Mouse (Mus musculus): ENCODE results near the gene Ipo13.

Ipo13 gene

DNA sequence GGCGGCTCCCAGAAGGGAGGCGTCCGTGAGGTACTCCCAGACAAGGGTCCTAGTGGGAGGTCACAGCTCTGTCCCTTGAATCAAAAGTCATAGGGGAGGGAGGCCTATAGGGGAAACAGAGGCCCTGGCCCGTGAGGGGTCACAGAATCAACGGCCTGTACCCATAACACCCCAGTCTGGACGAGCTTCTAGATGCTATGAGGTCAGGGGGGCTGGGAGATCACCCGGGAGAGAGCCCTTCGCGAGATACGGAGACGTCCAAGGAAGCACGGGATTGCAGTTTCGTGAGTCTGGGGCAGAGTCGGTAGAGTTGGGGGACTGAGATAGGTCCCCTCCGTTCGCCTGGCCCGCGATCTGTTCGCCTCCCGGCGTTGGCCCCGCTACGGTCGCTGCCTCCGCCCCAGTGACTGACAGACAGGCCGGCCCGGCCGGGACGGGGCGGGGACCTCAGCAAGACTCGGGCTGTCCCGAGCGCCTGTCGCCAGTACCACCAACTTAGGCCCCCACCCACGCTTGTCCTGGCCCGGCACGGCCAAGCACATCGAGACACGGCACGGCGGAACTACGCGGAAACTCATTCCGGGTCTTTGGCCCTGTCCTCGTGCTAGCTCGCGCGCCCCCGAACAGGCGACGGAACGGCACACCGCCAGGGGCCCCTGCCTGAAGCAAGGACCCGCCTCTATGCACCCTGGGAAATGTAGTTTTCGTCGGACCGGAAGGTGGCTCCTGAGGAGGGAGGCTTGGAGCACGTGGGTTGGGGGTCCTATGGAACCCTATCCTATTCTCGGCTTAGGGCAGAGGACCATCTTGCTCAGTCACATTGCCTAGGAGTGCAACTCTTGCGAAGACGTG lies at the start of gene Ipo13:
Ipo13 (minus strand) TSS at position 409 of the 852 bp plus-strand sequence.
- peak; percentile 89 for DNase-seq (ENCODE audit: low spot score in 2 of 2)

DNA sequence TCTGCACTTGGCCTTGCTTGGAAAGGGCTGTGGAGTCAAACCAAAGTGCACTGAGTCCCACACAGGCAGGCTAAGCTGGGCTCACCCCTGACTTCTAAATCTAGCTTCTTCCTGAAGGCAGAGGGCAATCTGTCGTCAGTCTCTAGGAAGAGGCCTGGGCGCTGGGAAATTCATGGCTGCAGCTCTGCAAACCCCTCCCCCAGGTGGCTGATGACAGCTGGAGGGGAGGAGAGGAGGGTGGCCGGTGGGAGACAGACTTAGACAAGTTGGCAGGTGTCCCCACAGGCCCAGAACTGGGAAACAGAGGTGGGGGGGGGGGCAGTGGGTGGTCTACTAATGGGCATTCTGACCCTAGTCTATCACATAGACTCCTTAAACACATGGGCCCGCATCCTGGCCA lies 42.7 kb upstream of the Ipo13 start:
- DNase-seq (ENCODE audit: low spot score in 2 of 2): no peak

DNA sequence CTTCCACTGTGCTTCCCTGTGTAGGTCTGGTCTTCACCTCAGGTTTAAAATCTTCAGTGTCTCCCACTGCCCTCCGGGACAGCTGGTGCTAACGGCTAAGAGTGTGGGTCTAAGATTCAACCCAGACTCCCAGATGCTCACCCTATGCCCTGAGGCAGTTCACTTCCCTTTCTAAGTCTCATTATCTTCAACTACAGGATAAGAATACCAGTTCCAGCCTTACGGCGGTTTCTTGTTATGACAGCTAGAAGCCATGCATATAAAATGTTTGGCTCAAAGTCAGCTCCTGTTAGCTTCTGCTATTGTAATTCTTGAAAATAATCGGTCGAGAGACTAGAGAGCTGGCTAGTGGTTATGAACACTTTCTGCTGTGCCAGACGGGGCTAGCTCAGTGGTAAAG lies 32.7 kb upstream of the Ipo13 start:
- DNase-seq (ENCODE audit: low spot score in 2 of 2): no peak

DNA sequence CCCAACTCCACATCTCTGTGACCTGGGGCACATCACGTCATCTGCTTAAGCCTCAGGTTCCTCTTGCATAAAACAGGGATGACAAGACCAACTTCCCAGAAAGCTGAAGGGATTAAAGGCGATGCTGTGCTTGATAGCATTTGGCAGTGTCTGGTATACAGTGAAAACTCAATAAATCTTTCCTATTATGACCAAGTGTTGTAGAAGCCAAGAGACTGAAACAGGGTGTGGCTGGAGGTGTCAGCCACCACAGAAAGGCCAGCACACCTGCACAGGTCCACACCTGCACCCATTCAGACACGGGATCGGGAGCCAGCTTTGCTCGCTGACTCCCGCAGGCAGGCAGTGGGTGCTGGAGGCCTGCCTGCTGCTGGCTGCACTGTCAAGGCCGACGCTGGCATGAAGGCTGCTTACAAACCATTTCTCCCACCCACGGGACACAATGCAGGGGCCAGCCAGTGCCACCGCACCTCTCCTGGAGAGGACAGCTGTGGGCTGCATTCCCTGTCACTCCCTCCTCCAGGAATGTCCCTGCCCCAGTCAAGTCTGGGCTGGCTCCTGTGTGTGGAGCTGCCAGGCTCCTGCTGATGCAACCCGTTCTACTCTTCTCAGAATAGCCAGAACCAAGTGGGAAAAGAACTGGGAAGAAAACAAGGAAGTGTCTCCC lies 32.0 kb upstream of the Ipo13 start:
- peak in 1 of 2 experiments; percentile 10 for DNase-seq (ENCODE audit: low spot score in 2 of 2)

DNA sequence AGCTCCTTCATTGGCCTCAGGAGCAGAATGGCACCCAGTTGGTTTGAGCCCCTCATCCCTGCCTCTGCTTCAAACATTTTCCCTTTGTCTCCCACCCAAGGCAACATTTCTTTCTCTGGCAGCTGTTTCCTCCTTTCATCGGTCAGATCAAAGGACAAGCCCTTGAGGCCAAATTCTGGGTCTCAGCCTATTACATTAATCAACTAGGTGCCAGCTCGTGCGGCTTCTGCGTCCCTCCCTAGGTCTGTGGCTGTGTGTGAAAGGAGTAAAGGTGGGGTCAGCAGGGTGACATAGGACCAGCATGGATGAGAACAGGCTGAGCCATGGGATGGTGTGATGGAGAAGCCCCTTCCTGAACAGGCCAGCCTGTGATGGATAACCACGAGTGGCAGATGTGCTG lies 28.5 kb upstream of the Ipo13 start:
- no peak for DNase-seq (ENCODE audit: low spot score in 2 of 2)

GRCm38 (mm10) chr4:117936964-117937363 lies 22.2 kb upstream of the Ipo13 start:
- no peak for DNase-seq (ENCODE audit: low spot score in 2 of 2)

DNA sequence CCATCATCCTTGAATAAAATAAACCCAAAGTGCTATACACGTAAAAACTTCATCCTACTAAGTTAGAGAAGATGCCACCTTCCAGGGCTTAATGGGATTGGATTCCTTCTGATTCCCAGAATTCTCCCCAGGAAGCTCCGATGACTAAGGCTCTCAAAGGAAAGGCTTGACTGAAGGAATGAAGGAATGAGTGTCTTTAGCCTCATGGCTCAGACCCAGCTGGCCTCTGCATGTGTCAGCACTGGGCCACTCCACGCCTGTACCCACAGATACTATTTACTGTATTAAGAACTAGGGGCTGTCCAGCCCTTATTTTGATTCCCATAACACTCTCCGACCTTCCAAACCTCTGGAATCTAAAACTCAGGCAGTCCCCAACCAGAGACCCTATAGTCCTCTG lies 19.3 kb upstream of the Ipo13 start:
- no peak for DNase-seq (ENCODE audit: low spot score in 2 of 2)

DNA sequence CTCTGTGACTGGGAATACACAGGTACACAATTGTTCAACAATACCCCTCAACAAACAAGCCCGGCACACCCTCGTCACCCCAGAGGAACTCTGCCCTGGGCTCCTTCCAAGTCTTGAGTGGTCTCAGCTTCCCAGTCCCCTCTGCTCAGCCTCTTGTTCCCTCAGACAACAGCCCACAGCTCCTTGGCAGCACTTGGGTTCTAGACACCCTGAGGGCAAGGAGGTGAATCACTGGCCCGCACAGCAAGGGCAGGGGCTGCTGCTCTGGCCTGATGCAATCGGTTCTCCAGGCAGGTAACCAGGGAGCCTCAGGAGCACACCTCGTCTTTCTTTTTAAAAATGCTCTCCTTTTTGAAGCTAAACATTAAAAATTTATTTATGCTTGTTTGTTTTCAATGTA lies 18.4 kb upstream of the Ipo13 start:
- no peak for DNase-seq (ENCODE audit: low spot score in 2 of 2)

DNA sequence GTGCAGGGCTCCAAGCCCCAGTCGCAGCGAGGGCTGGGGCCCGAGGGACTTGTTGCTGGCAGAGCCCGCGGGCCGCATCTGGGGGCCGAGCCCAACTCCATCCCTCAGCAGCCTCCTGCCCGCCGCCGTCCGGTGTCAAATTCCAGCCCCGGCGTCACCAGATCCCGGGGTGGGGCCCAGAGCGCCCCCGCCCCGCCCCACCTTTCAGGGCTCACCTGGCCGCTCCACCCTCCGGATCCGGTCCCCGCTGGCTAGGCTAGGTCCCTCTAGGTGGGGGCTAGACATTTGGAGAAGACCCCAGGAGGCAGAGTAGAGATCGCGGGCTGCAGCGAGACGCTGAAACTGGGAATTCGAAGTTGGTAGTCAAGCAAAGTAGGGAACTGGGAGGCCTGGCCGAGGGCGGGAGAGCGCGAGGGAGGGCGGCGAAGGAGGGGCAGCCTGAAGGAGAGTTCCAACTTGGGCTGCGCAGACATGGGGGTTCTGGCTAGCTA lies 14.6 kb upstream of the Ipo13 start, which contains the start of gene Artn:
Artn (minus strand) TSS at position 373 of the 491 bp plus-strand sequence.
- no peak for DNase-seq (ENCODE audit: low spot score in 2 of 2)

GRCm38 (mm10) chr4:117928699-117929241 lies 14.0 kb upstream of the Ipo13 start:
- DNase-seq (ENCODE audit: low spot score in 2 of 2): peak in 1 of 2 experiments; percentile 12

- no peak for DNase-seq (ENCODE audit: low spot score in 2 of 2)
Observed at GRCm38 (mm10) chr4:117928234-117928633, 13.4 kb upstream of the Ipo13 start.

- DNase-seq (ENCODE audit: low spot score in 2 of 2): peak in 1 of 2 experiments; percentile 56
Observed at GRCm38 (mm10) chr4:117926545-117927482, 12.0 kb upstream of the Ipo13 start.

GRCm38 (mm10) chr4:117924916-117925315 lies 10.1 kb upstream of the Ipo13 start:
- DNase-seq (ENCODE audit: low spot score in 2 of 2): no peak

DNA sequence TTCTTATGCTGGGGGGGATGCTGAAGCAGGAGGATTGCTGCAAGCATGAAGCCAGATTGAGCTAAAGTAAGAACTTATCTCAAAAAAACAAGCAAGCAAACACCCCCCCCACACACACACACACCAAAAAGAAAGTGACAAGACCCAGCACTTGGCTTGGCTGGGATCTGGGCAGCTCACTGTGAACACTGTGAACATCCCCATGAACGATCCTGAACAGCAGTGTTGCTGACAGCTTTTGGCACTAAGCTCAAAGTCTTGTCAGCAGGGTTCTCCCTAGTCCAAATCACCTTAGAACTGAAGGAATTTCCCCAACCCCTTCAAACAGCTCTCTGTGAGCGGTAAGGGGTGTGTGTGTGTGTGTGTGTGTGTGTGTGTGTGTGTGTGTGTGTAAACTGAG lies 8.7 kb upstream of the Ipo13 start:
- no peak for DNase-seq (ENCODE audit: low spot score in 2 of 2)

- DNase-seq (ENCODE audit: low spot score in 2 of 2): no peak
Observed at GRCm38 (mm10) chr4:117921358-117921757, 6.6 kb upstream of the Ipo13 start.

GRCm38 (mm10) chr4:117918762-117919161 lies 4.0 kb upstream of the Ipo13 start:
- no peak for DNase-seq (ENCODE audit: low spot score in 2 of 2)

DNA sequence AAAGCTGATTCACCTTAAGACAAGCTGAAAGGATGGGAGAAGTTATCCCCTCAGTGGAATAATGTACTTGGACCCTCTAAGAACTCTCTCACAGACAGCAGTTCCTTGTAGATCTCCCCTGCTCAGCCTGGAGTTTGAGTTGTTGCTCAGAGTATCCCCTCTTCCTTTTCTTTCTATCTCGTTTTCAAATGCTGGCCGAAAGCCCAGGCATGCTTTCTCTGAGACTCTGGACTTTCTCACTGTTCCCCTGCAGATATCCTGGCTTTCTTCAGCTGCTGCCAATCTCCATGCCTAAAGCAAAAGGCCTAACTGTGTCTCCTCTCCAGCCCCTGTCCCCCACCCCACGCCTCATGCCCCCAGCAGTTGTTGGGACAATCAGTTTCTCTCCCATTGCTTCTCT lies 3.5 kb upstream of the Ipo13 start:
- DNase-seq (ENCODE audit: low spot score in 2 of 2): no peak

DNA sequence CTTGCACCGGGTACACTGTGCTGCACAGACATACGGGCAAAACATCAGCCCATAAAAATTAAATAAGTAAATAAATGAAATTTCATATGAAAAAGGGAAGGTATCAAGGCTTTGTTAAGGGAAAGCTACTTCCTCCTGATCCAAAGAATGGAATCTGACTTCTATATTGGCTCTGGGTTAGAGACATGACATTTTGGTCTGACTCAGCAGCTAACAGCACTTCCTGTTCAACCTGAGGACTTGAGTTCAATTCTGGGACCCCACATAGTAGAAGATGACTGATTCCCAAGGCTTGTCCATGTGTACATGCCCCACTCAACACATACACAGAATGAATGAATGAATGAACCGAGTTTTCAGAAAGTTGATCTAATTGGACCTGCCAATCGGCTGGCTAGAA lies 3.0 kb upstream of the Ipo13 start:
- no peak for DNase-seq (ENCODE audit: low spot score in 2 of 2)

DNA sequence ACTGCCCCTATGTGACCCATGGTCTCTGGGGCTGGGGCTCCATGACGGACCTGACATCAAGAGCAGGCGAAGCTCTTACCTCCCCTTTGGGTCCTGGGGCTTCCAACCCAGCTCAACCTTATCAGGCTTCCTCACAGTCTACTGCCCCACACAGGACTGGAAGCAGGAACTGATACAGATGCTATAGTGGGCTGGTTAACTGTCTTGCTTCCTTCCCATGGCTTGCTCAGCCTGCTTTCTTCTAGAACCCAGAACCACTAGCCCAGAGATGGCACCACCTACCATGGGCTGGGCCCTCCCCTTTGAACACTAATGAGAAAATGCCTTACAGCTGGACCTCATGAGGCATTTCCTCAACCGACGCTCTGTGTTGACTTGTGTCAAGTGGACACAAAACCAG lies 2.6 kb upstream of the Ipo13 start:
- DNase-seq (ENCODE audit: low spot score in 2 of 2): no peak

DNA sequence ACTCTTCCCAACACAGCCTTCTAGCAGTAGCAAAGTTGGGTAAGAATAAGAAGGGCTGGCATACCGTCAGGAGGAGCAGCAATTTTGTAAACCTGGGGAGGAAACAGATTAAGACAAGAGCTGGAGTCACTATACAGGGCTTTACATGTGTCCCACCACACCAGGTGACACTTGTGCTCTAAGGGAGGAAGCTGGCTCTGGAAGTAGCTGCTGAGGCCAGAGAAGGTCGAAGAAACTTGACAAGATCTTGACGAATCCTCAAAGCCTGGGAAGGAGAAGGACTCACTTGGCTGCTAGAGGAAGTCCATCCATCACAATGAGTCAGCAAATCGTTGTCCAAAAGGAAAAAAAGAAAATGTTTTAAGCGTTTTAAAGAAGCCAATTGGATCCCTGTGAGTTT lies 1.6 kb upstream of the Ipo13 start:
- no peak for DNase-seq (ENCODE audit: low spot score in 2 of 2)

- no peak for DNase-seq (ENCODE audit: low spot score in 2 of 2)
Observed at GRCm38 (mm10) chr4:117915489-117916105, 798 bp upstream of the Ipo13 start.
